Comparison of ENCODE assay signal across 12 mouse cellular contexts in the genomic region with DNA sequence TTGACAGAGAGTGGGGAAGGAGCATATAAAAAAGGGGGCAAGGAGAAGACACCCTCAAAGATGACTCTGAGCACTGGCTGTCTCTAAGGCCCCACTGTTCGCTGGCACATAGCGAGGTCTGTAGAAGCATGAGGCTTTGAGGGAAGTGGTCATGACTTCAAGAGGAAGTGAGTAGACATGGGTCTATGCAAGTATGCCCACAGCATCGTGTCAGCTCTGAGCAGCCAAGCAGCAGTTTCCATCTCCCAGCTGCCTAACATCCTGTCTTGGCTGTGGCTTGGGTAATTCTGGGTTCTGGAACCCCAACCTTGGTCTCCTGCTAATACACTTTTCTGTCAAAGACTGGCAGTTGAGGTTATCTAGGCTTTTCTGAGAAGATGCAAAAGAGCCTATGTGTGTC. TPM values are rescaled to one million over a fixed set of nuclear protein-coding genes. Genes with fewer than 3 reads are reported as not detected.
DNase-seq lines count a peak whose midpoint lies in the region; ATAC-seq lines count a peak whose summit lies in the region.
"Had no signal": no experiment of that assay in that cellular context is flagged by ENCODE, and none has a peak within 500 bp of the region (broad histone marks: within the 10 kb centered on the region; RNA-seq: fewer than 3 reads in every experiment).

No protein-coding gene starts in this region.

- H3K4me3 ChIP-seq in liver, embryonic 13.5 days (replicated peaks) = no peak overlapping the region
- no peak overlapping the region for H3K4me3 ChIP-seq in liver, embryonic 11.5 days (ENCODE audit: low read depth, low read length)
- no peak overlapping the region for H3K4me3 ChIP-seq in midbrain, embryonic 10.5 days
- H3K4me3 ChIP-seq: heart, embryonic 15.5 days; intestine, embryonic 15.5 days had no signal

- H3K9ac ChIP-seq in liver, embryonic 13.5 days = no peak overlapping the region
- H3K9ac ChIP-seq in liver, embryonic 11.5 days (ENCODE audit: low read depth, low read length) = no peak overlapping the region
- H3K9ac ChIP-seq: heart, embryonic 15.5 days; intestine, embryonic 15.5 days had no signal

- DNase-seq in liver, embryonic 13.5 days = no peak
- DNase-seq in liver, embryonic 11.5 days (ENCODE audit: low spot score) = no peak
- peak; percentile 55 to 56 for DNase-seq in monocyte, adult 2 months (ENCODE audit: low read depth in 1 of 2, low spot score in 2 of 2)
- DNase-seq in thymus, postnatal 14 days = peak; percentile 28
- no peak for DNase-seq in midbrain, embryonic 10.5 days (ENCODE audit: low spot score)
- DNase-seq in adipocyte (ENCODE audit: low spot score) = no peak
- DNase-seq in layer of hippocampus, adult 9-10 months (ENCODE audit: low spot score) = no peak
- DNase-seq: midbrain, embryonic 14.5 days had no signal

- 22% methylated on average over 3 of the region's 3 CpGs for WGBS in liver, embryonic 13.5 days (ENCODE audit: insufficient replicate concordance)
- WGBS in liver, embryonic 11.5 days = 53% methylated on average over 3 of the region's 3 CpGs
- 87% methylated on average over 3 of the region's 3 CpGs for WGBS in midbrain, embryonic 10.5 days

- no peaks in the 10 kb centered on the region for H3K27me3 ChIP-seq in liver, embryonic 13.5 days
- no peaks in the 10 kb centered on the region for H3K27me3 ChIP-seq in liver, embryonic 11.5 days (replicated peaks; ENCODE audit: control insufficient read depth, insufficient read depth, low read length)
- H3K27me3 ChIP-seq in midbrain, embryonic 10.5 days (ENCODE audit: low read depth, poor library complexity, severe bottlenecking) = peaks cover 5% of the 10 kb centered on the region; the same call in 1 of the 2 replicates
- H3K27me3 ChIP-seq: intestine, embryonic 15.5 days had no signal

- no peaks in the 10 kb centered on the region for H3K9me3 ChIP-seq in liver, embryonic 13.5 days (replicated peaks)
- H3K9me3 ChIP-seq in liver, embryonic 11.5 days (ENCODE audit: control insufficient read depth, low read length) = no peaks in the 10 kb centered on the region
- no peaks in the 10 kb centered on the region for H3K9me3 ChIP-seq in midbrain, embryonic 10.5 days (replicated peaks)
- H3K9me3 ChIP-seq: heart, embryonic 15.5 days; intestine, embryonic 15.5 days had no signal

- no peak overlapping the region for H3K27ac ChIP-seq in liver, embryonic 13.5 days
- H3K27ac ChIP-seq in liver, embryonic 11.5 days (ENCODE audit: low read depth, low read length) = no peak overlapping the region
- no peak overlapping the region for H3K27ac ChIP-seq in midbrain, embryonic 10.5 days (replicated peaks)
- H3K27ac ChIP-seq: heart, embryonic 15.5 days; intestine, embryonic 15.5 days had no signal

- H3K36me3 ChIP-seq in liver, embryonic 13.5 days = no peaks in the 10 kb centered on the region
- no peaks in the 10 kb centered on the region for H3K36me3 ChIP-seq in liver, embryonic 11.5 days (ENCODE audit: control insufficient read depth, insufficient read depth, low read length)
- no peaks in the 10 kb centered on the region for H3K36me3 ChIP-seq in midbrain, embryonic 10.5 days
- H3K36me3 ChIP-seq: heart, embryonic 15.5 days; intestine, embryonic 15.5 days had no signal

- H3K4me2 ChIP-seq in liver, embryonic 13.5 days = no peak overlapping the region
- H3K4me2 ChIP-seq in liver, embryonic 11.5 days = no peak overlapping the region
- H3K4me2 ChIP-seq: heart, embryonic 15.5 days; intestine, embryonic 15.5 days had no signal

- H3K4me1 ChIP-seq in liver, embryonic 13.5 days (replicated peaks) = peaks cover 22% of the 10 kb centered on the region
- H3K4me1 ChIP-seq in liver, embryonic 11.5 days (replicated peaks; ENCODE audit: control insufficient read depth, insufficient read depth, low read length) = peaks cover 8% of the 10 kb centered on the region
- H3K4me1 ChIP-seq in midbrain, embryonic 10.5 days = no peaks in the 10 kb centered on the region
- H3K4me1 ChIP-seq: intestine, embryonic 15.5 days had no signal

- ATAC-seq in liver, embryonic 13.5 days (ENCODE audit: low read depth) = 0 out of 2 replicates have a peak, but pooled peaks have one; percentile 14
- ATAC-seq in liver, embryonic 11.5 days (replicated peaks; ENCODE audit: low FRiP score) = no peak
- peak; percentile 83 for ATAC-seq in activated CD4-positive, CD25-positive, alpha-beta regulatory T cell, adult 4 months
- ATAC-seq: intestine, embryonic 15.5 days had no signal

RNA-seq across cellular contexts. Expression of gene Tmigd3, which starts 30.0 kb away (rescaled TPM):
- polyA plus RNA-seq in liver, embryonic 13.5 days (2015; fragmentation: Nextera tagmentation; extraction: Ambion mirVana) = 0.18 TPM in 1 of 2 replicates, not detected in the other
- 0.26 and 0.27 TPM in 2 replicates for polyA plus RNA-seq in liver, embryonic 11.5 days (2014; fragmentation: Nextera tagmentation; extraction: Ambion mirVana)
- not detected for polyA plus RNA-seq in activated CD4-positive, CD25-positive, alpha-beta regulatory T cell, adult 4 months (2017; shearing (Covaris generic))
- polyA plus RNA-seq in midbrain, embryonic 10.5 days (2016; fragmentation: Nextera tagmentation; extraction: Ambion mirVana) = not detected in 2 replicates
- polyA plus RNA-seq: midbrain, embryonic 14.5 days had no signal

RNA-seq across cellular contexts. Expression of gene Adora3, which starts 30.1 kb away (rescaled TPM):
- polyA plus RNA-seq in liver, embryonic 13.5 days (2015; fragmentation: Nextera tagmentation; extraction: Ambion mirVana) = 0.44 and 0.51 TPM in 2 replicates
- 0.36 and 0.92 TPM in 2 replicates for polyA plus RNA-seq in liver, embryonic 11.5 days (2014; fragmentation: Nextera tagmentation; extraction: Ambion mirVana)
- polyA plus RNA-seq in activated CD4-positive, CD25-positive, alpha-beta regulatory T cell, adult 4 months (2017; shearing (Covaris generic)) = under 1 TPM in 1 of 2 experiments, not detected in 1; 0.71 TPM
- polyA plus RNA-seq in midbrain, embryonic 10.5 days (2016; fragmentation: Nextera tagmentation; extraction: Ambion mirVana) = 0.11 TPM in 1 of 2 replicates, not detected in the other
- polyA plus RNA-seq: liver, adult 2 months; midbrain, embryonic 14.5 days had no signal

RNA-seq across cellular contexts. Expression of gene I830077J02Rik, which starts 31.7 kb away (rescaled TPM):
- polyA plus RNA-seq in liver, embryonic 13.5 days (2015; fragmentation: Nextera tagmentation; extraction: Ambion mirVana) = 2.1 and 3.8 TPM in 2 replicates
- polyA plus RNA-seq in liver, embryonic 11.5 days (2014; fragmentation: Nextera tagmentation; extraction: Ambion mirVana) = 5.6 and 5.9 TPM in 2 replicates
- polyA plus RNA-seq in activated CD4-positive, CD25-positive, alpha-beta regulatory T cell, adult 4 months (2017; shearing (Covaris generic)) = under 1 TPM in 1 of 2 experiments, not detected in 1; 0.46 TPM
- polyA plus RNA-seq in midbrain, embryonic 10.5 days (2016; fragmentation: Nextera tagmentation; extraction: Ambion mirVana) = 0.66 and 0.90 TPM in 2 replicates

RNA-seq across cellular contexts. Expression of gene Wdr77, which starts 58.5 kb away (rescaled TPM):
- polyA plus RNA-seq in liver, embryonic 13.5 days (2015; fragmentation: Nextera tagmentation; extraction: Ambion mirVana) = 65.8 and 69.1 TPM in 2 replicates
- 154 and 167 TPM in 2 replicates for polyA plus RNA-seq in liver, embryonic 11.5 days (2014; fragmentation: Nextera tagmentation; extraction: Ambion mirVana)
- polyA plus RNA-seq in activated CD4-positive, CD25-positive, alpha-beta regulatory T cell, adult 4 months (2017; shearing (Covaris generic)) = 10 to 100 TPM; 59.5 to 64.4 TPM
- polyA plus RNA-seq in midbrain, embryonic 10.5 days (2016; fragmentation: Nextera tagmentation; extraction: Ambion mirVana) = 166 and 188 TPM in 2 replicates

RNA-seq across cellular contexts. Expression of gene Atp5f1, which starts 59.2 kb away (rescaled TPM):
- 392 and 451 TPM in 2 replicates for polyA plus RNA-seq in liver, embryonic 13.5 days (2015; fragmentation: Nextera tagmentation; extraction: Ambion mirVana)
- 499 and 512 TPM in 2 replicates for polyA plus RNA-seq in liver, embryonic 11.5 days (2014; fragmentation: Nextera tagmentation; extraction: Ambion mirVana)
- 100 to 1,000 TPM; 442 to 454 TPM for polyA plus RNA-seq in activated CD4-positive, CD25-positive, alpha-beta regulatory T cell, adult 4 months (2017; shearing (Covaris generic))
- polyA plus RNA-seq in midbrain, embryonic 10.5 days (2016; fragmentation: Nextera tagmentation; extraction: Ambion mirVana) = 492 and 506 TPM in 2 replicates

Comparison
In these comparisons a context has a peak if more than half of its experiments do, and no peak if none do; other contexts are left out.
1. DNase-seq: peak in monocyte, adult 2 months (2 of 2) and thymus, postnatal 14 days (single experiment); none in liver, embryonic 13.5 days (single experiment), liver, embryonic 11.5 days (single experiment), midbrain, embryonic 10.5 days (single experiment), adipocyte (single experiment) and layer of hippocampus, adult 9-10 months (single experiment).